Mouse (Mus musculus): ENCODE results near the gene Clint1.

The Clint1 gene

GRCm38 (mm10) chr11:45883270-45883931, 31.6 kb downstream of the Clint1 start:
- no peak for DNase-seq (ENCODE audit: low read depth, low spot score)

GRCm38 (mm10) chr11:45884029-45884428, 32.2 kb downstream of the Clint1 start:
- DNase-seq (ENCODE audit: low read depth, low spot score), result peak; percentile 61

GRCm38 (mm10) chr11:45885606-45886230, 33.9 kb downstream of the Clint1 start:
- peak; percentile 61 for DNase-seq (ENCODE audit: low read depth, low spot score)

DNA sequence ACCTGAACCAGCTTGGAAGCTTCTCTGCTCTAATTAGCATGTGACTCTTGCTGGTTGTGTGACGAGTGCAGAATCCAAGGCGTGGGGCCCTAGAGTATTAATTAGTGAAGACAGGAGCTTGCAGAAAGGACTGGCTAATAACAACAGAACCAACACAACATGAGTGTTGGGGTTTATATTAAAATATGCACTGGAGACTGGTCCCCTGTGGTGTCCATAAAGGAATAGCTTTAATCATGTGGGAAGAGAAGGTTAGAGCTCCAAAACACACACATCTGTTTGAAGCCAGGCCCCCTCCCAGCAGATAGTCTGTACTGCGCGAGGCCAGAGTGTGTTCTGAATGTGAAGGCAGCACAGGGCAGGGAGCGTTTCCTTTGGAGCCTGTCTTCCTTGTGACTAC, 34.7 kb downstream of the Clint1 start:
- DNase-seq (ENCODE audit: low read depth, low spot score), result no peak

GRCm38 (mm10) chr11:45888471-45889030, 36.7 kb downstream of the Clint1 start:
- DNase-seq (ENCODE audit: low read depth, low spot score), result no peak

- DNase-seq (ENCODE audit: low read depth, low spot score), result peak; percentile 26
Observed at GRCm38 (mm10) chr11:45889981-45890380, 38.1 kb downstream of the Clint1 start.

DNA sequence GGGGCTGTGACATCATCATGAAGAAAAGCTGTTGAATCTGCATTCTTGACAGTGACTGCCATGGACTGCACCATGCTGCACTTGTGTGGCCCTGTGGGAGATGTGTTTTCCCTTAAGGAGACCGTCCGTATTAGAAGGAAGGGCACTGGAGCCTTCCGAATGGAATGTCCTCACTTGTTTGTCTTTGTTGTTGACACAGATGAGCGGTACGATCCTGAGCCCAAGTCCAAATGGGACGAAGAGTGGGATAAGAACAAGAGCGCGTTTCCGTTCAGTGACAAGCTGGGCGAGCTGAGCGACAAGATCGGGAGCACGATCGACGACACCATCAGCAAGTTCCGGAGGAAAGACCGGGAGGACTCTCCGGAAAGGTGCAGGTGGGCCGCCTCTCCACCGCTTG, 38.6 kb downstream of the Clint1 start:
- DNase-seq (ENCODE audit: low read depth, low spot score), result no peak

DNA sequence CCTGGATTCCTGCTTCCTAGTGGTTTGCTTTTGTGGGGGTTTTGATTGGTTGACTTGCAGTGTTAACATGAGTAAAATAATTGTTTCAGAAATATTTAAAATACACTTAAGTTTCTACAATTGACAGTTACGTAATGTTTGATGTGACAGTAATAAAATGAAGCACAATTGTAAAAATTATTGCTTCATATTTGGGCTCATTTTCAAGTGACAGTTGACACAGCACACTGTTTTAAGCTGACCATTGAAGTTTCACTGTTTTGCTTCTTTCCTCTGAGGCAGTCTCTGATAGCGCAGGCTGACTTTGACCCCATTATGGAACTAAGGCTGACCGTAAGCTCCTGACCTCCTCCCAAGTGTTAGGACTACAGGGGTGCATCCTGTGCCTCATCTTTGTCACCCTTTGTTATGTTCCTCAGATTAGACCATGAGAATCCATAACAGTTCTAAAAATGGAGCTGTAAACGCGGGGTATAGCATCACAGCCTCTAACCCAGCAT, 41.1 kb downstream of the Clint1 start:
- DNase-seq (ENCODE audit: low read depth, low spot score), result no peak

DNA sequence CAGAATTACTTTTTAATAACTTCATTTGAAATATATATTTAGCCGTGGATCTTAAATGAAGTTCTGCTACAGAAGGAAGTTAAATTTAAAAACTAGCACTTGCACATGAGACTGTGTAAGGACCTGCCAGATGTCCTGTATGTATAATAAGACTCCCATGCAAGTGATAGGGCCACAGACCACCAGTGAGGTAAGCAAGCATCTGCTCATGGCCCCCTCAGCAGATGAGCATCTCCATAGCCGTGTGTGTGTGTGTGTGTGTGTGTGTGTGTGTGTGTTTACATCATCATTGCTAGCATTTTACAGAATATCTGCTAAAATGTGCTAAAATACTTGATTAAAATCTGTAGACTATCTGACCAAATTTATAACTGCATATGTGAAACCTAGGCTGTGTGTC, 45.5 kb downstream of the Clint1 start:
- DNase-seq (ENCODE audit: low read depth, low spot score), result no peak

DNA sequence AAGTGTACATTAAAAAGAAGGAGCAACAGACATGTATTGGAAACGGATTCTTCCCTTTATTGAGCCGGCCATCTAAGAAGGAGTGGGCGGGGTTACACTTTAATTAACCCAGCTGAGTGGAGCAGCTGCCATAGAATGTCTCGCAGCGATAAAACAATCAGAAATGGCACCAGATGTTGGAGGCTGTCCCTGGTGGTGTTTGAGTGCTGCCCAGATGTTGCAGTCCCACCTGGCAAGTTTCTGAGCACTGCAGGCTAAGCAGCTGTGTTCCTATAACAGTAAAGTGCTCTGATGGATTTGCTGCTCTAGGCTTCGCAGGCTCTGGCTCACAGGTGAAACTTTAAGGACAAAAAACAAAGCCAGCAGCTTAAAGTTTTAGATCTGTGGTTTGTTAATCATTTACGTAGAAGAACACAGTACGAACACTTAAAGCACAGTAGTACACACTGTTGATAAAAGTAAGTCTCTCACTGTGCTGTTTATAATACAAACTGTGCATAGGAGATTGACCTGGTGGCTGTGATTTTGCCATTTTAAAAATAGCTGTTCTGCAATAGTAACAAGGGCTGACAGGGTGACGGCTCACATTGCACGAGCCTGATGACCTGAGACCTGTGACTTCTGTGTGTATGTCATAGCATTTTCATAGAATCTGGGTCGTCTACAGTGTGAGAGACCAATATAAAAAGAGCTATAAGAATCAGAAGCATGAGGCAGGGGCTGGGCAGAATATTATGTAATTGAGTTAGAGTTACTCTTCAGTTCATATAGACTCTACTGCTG, 48.6 kb downstream of the Clint1 start:
- DNase-seq (ENCODE audit: low read depth, low spot score), result no peak

GRCm38 (mm10) chr11:45906109-45906786, 54.4 kb downstream of the Clint1 start:
- no peak for DNase-seq (ENCODE audit: low read depth, low spot score)

DNA sequence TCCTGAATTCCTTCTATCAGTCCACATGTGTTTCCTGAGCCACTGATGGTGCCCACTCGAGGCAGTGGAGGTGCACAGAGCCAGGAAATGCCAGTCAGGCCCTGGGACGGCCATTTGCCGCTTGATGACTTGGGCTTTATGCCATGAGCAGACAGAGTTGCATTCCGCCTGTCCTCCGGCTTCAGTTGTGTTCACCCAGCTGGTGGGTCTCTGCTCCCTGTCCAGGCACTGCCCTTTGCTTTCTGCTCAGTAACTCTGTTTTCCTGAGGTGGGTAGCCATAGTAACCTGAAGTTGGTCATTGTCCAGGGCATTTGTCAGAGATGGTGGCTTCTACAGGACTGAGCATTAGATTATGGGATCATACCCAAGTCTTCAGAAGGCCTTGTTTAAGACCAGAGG, 55.5 kb downstream of the Clint1 start:
- DNase-seq (ENCODE audit: low read depth, low spot score), result no peak

DNA sequence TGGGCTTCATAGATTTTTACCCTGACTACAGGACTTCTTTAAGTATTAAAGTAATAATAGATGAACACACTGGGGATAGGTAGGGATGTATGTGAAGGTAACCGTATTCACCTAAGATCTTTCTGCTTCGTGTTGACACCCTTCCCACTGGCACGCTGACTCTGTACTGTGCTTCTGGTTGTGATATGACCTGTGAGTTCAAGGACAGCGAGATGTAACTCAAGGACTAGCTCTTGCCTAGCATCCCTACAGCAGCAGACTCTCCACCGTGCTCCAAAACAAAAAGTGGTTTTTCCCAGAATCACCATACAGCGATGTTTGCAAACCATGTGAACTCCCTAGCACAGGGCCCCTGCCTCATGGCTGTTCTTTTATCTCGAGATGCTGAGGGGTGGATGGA, 56.2 kb downstream of the Clint1 start:
- no peak for DNase-seq (ENCODE audit: low read depth, low spot score)

DNA sequence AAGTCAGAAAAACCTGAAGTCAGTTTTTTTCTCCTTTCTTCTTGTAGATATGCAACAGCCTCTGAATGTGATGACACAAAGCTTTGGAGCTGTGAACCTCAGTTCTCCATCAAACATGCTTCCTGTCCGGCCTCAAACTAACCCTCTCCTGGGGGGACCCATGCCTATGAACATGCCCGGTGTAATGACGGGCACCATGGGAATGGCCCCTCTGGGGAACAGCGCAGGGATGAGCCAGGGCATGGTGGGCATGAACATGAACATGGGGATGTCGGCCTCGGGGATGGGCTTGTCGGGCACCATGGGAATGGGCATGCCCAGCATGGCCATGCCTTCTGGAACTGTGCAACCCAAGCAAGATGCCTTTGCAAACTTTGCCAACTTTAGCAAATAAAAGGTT, 57.0 kb downstream of the Clint1 start:
- DNase-seq (ENCODE audit: low read depth, low spot score), result no peak

DNA sequence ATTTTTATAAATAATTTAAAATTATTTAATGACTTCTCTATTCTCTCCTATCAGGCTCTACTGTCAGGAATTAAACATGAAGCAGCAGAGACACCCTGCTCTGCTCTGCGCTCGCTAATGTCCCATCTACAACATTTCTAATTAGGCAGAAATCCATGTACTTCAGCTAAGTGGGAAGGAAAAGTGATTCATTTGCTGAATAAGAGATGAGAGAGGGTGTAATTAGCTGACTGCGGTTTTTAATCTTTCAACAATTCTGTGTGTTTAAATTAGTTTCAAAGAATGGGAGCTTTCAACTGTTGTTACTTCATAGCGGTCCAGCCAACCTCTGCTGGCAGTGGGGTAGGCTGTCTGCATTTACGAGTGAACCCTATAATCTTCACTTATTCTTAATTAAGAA, 58.9 kb downstream of the Clint1 start:
- no peak for DNase-seq (ENCODE audit: low read depth, low spot score)

GRCm38 (mm10) chr11:45916196-45916595, 64.3 kb downstream of the Clint1 start:
- DNase-seq (ENCODE audit: low read depth, low spot score), result no peak

GRCm38 (mm10) chr11:45918018-45918417, 66.2 kb downstream of the Clint1 start:
- DNase-seq (ENCODE audit: low read depth, low spot score), result no peak

- peak; percentile 39 for DNase-seq (ENCODE audit: low read depth, low spot score)
Observed at GRCm38 (mm10) chr11:45918836-45919235, 67.0 kb downstream of the Clint1 start.

DNA sequence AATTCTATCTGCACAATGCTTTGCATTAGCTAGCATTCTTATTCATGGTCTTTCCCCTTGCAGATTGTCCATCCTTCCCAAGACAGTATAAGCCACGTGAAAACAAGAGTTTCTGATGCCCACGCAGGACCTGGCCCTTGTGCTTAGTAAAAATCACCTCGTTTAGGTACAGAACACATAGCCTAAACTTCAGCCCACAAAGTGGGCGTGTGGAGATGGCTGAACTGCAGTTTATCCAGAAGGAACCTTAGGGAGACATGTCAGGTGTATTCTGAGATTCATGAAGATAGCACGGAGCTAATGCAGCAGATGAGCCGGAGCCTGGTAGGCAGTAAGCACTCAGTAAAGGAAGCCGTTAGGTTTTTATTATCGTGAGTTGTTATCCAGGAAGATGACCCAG, 69.2 kb downstream of the Clint1 start:
- DNase-seq (ENCODE audit: low read depth, low spot score), result no peak

DNA sequence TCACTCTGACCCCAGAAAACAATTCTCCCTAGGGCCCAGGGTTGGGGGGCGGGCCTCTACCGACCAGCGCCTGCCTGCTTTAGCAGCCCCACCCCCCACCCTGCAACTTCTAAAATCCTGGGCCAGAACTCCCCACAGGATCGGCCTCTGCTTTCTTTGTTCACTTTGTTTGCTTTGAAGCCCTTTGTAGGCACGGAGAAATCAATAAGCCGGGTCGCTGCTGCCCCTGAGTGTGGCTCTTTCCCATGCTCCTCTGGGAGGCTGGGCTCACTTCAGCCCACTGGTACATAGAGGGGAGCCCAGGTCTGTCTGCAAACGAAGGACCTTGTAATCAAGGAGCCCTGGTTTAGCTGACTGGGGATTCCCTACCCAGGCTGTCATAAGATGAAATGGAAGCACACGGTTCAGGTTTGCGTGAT, 69.6 kb downstream of the Clint1 start:
- DNase-seq (ENCODE audit: low read depth, low spot score), result no peak

GRCm38 (mm10) chr11:45925436-45925835, 73.6 kb downstream of the Clint1 start:
- DNase-seq (ENCODE audit: low read depth, low spot score), result no peak

GRCm38 (mm10) chr11:45926640-45927082, 74.8 kb downstream of the Clint1 start:
- DNase-seq (ENCODE audit: low read depth, low spot score), result peak; percentile 92
